Mouse (Mus musculus): ENCODE measurements around the gene Terf2.

GRCm38 (mm10) chr8:107109816-107110435 is 13.6 kb upstream of the Terf2 start:
- TF ChIP-seq POLR2A (IDR thresholded peaks at IDR 0.05; ENCODE audit: borderline replicate concordance, extremely low read depth, insufficient read depth, insufficient read length, poor library complexity, severe bottlenecking) (no peak), CTCF (IDR thresholded peaks at IDR 0.05; ENCODE audit: borderline replicate concordance, extremely low read depth, insufficient read depth, insufficient read length) (no peak)
